Mouse (Mus musculus) ovary, postnatal 10 days (tissue): Measurements from ENCODE around the gene Nlrp14.
"Not testable (repeated sequence)": the region's sequence is repeated elsewhere in the genome, so short reads cannot be mapped to it uniquely, and the experiment has no call there.

Experiments
- DNase-seq: peaks from one replicate; pipeline ENCODE4 v3.0.0; 2022; ENCODE audit warnings: low spot score

Gene Nlrp14

GRCm38 (mm10) chr7:107166690-107167089, at the start of gene Nlrp14:
TSS of gene Nlrp14 (plus strand) at chr7:107166990.
- no peak for DNase-seq

GRCm38 (mm10) chr7:107130983-107131382, 35.8 kb upstream of the Nlrp14 start, which contains the start of gene Olfr715:
TSS of gene Olfr715 (minus strand) at chr7:107131083.
- not testable (repeated sequence) for DNase-seq

- not testable (repeated sequence) for DNase-seq
Measured at GRCm38 (mm10) chr7:107138027-107138426, 28.8 kb upstream of the Nlrp14 start, which contains the start of gene Olfr716. TSS of gene Olfr716 (plus strand) at chr7:107138327.

GRCm38 (mm10) chr7:107180406-107180805, 13.6 kb downstream of the Nlrp14 start:
- DNase-seq = no peak

- DNase-seq = no peak
Measured at GRCm38 (mm10) chr7:107201817-107202216, 35.0 kb downstream of the Nlrp14 start.

GRCm38 (mm10) chr7:107207843-107208242, 41.1 kb downstream of the Nlrp14 start:
- no peak for DNase-seq

GRCm38 (mm10) chr7:107209204-107209860, 42.5 kb downstream of the Nlrp14 start, which contains the start of gene Rbmxl2:
TSS of gene Rbmxl2 (plus strand) at chr7:107209445.
- DNase-seq = no peak

GRCm38 (mm10) chr7:107210126-107210576, 43.4 kb downstream of the Nlrp14 start:
- DNase-seq = no peak

- DNase-seq = no peak
Measured at GRCm38 (mm10) chr7:107215723-107216122, 48.9 kb downstream of the Nlrp14 start.

GRCm38 (mm10) chr7:107216845-107217244, 50.1 kb downstream of the Nlrp14 start:
- DNase-seq = no peak

- no peak for DNase-seq
Measured at GRCm38 (mm10) chr7:107236854-107237253, 70.1 kb downstream of the Nlrp14 start.

GRCm38 (mm10) chr7:107237498-107237897, 70.7 kb downstream of the Nlrp14 start:
- no peak for DNase-seq

GRCm38 (mm10) chr7:107241371-107241883, 74.6 kb downstream of the Nlrp14 start:
- no peak for DNase-seq
